Mouse (Mus musculus) cerebellum, adult 11 months (tissue): Measurements from ENCODE around the gene Lamtor2.

Experiments
- DNase-seq: peaks from one replicate; pipeline ENCODE4 v3.0.0; 2022

Lamtor2 gene

DNA sequence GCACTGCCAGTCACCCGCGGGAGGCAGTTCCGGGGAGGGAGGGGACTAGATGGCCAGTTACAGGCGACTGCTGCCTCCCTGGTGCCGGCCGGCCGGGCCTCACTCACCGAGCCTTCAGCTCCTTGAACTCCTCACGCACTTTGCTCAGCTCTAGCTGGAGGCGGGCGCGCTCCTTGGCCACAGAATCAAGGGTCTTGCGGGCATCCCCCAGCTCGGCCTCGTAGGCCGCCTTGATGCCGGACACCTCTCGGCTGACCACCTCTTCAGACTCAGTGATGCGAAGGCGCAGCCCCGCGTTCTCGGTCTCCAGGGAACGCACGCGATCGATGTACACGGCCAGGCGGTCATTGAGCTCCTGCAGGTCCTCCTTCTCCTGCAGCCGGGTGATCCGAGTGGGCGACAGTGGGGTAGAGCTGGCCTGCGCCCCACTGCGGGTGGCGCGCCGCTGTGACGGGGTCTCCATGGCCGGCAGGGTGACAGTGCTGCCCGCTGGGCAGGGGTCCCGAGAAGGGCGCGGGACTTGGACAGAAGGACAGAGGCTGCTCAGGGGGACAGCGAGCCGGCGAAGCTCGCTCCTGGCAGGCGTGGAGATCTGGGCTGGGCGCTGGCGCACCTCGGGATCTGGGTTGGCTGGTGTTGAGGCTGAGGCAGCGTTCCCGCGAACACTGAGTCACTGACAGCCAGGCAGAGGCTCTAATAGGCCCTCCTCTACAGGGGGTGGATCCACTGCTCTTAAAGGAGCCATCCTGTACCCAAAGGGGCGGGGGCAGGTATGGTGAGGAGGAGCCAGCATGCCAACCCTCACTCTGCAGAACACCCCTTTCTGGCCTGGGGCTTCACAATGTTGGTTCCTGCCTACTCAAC is 50.0 kb downstream of the Lamtor2 start:
- DNase-seq: peak; percentile 91

DNA sequence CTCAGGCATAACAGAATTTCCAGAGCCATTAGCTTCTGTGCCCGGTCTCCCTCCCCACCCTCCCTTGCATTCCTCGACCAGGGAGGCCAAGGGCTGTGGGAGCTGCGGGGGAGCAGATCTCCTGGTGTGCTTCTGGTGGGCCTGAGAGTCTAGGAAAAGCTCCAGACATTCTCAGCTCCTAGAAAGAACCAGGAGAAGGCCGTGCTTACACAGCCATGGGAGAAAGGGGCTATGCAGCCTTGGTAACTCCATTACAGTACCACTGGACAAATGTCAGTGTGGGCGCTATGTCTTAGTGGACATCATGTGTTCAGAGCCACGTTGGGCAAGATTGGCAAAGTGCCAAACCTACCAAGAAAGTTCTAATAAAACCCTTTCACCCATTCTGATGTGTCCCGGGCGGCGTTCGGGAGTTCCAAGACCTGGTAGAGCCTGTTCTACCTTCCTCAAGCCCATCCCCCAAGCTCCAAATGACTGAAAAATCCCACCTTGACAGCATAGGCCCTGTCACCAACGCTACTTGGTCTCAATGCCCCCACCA is 50.8 kb downstream of the Lamtor2 start:
- no peak for DNase-seq

DNA sequence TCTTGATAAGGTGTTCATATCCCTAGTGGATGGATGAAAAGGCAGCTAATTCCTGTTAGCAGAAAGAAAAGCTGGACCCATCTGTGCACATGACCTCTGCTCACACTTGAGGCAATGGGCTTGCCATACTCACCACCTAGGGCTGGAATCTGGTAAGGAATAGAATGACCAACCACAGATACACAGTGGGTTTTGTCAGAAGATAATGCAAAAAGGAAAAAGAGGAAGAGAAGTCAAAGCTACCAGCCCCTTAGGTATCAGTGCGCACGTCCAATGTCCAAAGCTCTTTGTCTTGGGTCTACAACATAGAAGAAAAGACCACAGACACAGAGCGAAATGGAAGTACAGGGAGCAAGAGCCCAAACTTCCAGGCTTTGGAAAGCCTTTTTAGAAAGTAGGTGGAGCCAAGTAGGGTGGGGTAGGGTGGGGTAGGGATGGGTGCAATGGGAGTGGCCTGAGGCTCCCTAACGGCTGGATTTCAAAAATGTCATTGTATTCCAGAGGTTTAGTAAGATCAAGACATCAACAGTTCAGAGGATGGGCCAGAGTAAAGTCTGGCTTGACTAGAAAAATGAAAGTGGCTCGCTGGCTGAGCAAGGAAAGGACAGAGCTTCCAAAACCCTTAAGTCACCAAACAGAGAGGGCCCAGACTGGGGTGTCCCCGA is 51.4 kb downstream of the Lamtor2 start:
- no peak for DNase-seq

DNA sequence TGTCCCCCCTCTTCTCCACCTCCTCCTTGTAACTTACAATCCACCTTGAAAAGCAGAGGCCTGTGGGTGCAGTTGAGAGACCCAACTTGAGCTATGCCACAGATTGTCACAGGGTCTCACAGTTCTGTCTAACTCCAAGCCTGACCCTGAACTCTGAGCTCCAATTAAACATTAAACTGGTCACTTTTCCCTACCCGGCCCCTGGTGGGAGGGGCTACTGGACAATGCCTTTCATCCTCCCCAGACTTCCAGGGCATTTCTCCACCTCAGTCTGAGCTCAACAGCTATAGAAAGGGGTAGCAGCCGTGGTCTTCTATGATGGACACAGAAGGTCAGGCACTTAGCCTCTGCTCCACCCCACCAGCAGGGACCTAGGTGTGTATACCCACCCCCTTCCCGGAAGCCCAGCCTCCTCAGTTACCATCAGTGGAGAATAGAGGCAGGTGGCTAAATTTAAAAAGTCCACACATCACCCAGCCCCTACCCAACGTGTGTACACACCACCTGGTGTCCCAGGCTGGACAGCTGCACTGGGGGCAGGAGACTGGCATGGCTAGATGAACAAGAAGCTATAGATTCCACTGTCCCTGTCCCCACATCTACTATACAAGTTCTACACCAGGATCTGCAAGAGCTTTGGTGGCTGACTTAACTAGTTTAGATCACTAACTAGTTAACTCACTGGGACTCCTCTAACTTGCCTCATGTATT is 52.1 kb downstream of the Lamtor2 start:
- DNase-seq: no peak

DNA sequence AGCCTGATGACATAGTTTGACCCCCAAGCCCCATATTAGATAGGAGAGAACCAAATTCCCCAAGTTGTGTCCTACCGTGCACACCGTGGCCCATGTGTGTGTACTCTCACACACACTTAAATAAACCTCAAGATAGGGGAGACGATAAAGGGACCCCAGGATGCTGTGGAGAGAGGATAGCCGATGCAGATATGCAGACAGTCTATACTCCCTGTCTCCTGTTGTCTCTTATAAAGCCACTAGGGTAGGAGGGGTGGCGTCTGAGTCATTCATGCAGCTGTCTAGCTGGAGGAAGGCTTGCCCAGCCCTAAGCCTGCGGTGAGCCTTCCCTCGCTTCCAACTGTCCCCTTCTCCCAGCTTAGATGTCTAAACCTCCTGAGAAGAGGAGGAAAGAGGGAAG is 52.8 kb downstream of the Lamtor2 start:
- no peak for DNase-seq
